Mouse (Mus musculus) liver, postnatal 0 days (tissue): Measurements from ENCODE around the gene C330021F23Rik.

Source experiments
- CTCF ChIP-seq: sonication (generic); IDR thresholded peaks from 2 replicates; pipeline ENCODE4 v1.5.1; 2016; ENCODE audit warnings: antibody characterized with exemption, low read depth
- EP300 ChIP-seq: IDR thresholded peaks from 2 replicates; pipeline ENCODE4 v1.6.1; 2016; ENCODE audit warnings: antibody characterized with exemption, low read depth, mild to moderate bottlenecking

DNA sequence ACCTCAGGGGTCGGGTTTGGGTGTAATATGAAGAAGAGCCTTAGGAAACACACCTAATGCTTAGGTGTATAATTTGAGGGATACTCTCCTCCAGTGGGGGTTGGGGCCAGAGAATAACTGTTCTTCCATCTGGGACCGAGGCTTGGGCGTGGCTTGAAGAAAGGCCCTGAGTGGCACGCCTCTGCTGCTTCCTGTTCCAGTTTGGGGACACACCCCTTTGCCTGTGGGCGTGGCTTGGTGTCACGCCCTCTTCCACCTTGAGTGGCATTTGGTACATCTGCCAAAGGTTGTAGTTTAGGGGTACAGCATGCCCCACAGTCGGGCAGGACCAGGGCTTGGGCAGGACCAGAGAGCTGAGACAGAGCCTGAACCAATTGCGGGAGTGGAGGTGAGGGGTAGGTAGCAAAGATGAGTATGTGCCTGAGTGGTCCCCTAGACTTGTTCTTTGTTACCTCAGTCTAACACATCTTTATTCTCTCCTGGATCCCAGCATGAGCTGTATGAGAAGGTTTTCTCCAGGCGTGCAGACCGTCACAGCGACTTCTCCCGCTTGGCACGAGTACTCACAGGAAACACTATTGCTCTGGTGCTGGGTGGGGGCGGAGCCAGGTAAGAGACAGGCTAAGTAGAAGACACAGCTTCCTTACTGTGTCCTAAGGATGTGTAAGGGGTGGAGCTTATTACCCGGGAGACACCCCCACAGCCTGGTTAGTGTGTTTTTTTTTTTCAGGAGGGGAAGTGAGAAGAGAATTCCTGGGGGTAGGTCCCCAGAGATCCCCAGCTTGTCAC lies 31.5 kb upstream of the C330021F23Rik start:
- TF ChIP-seq CTCF (no peak), EP300 (no peak)
